Mouse (Mus musculus): Measurements from ENCODE around the gene Slc26a11.

- TF ChIP-seq POLR2A (IDR thresholded peaks at IDR 0.05; ENCODE audit: extremely low read depth, insufficient read depth, low read length) (no peak), CTCF (IDR thresholded peaks at IDR 0.05; ENCODE audit: extremely low read depth, insufficient read depth, low read length) (no peak)
These were observed 23.4 kb upstream of the Slc26a11 start for GRCm38 (mm10) chr11:119331970-119332369.

Data from cortical plate, adult 2 months (tissue).